Mouse (Mus musculus): ENCODE measurements around the gene 1700013G24Rik.

The 1700013G24Rik gene

DNA sequence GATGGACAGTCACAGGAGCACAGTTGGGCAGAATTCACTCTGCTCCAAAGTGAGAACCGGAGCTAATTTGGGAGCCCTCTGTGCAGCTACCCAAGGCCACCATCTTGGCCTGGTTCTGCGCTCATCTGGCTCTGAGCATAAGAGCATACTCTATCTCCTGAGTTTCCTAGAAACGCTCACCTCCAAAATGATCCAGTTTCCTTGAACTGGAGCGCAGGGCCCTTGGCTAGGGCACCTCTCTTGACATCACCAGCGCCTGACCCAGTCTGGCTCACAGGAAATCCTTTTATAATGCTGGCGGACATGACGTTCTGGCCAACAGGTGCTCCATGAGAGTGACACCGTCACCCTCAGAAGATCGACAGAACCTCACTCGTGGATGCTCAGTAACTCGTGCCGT lies 3.5 kb downstream of the 1700013G24Rik start:
- no peak for ATAC-seq (ENCODE audit: low TSS enrichment)

DNA sequence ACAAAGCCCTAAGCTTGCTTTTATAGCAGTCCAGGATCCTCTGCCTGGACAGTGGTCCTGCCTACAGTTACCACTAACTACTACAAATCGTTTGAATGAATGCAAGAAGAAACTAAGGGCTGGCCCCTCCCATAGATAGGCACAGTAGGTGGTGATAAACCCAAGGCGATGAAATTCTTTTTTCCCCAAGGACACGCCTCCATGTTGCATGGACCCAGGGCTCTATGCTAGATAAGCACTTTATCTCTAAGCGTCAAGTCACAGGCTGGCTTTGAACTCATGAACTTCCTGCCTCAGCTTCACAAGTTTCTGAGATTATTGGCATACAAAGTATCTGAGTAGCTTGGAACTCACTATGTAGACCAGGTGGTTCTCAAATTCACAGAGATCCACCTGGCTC lies 4.2 kb downstream of the 1700013G24Rik start:
- ATAC-seq (ENCODE audit: low TSS enrichment): no peak

DNA sequence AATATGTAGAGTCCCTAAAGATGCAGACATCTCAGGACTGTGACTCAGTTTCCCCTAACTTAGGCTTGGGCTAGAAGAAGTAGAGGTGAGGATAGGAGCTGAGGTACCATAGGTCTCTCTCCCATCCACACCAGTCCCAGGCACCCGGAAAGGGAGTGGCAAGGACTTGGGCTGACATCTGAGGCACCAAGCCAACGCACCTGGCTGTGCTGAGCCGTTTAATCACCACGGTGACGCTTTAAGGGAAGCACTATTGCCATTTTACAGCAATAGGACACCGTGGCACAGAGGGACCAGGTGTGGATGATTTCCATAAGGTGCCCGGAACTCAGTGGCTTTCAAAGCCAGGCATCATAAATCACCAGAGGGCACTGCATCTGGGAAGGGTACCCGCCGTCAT lies 5.2 kb downstream of the 1700013G24Rik start:
- ATAC-seq (ENCODE audit: low TSS enrichment): no peak

DNA sequence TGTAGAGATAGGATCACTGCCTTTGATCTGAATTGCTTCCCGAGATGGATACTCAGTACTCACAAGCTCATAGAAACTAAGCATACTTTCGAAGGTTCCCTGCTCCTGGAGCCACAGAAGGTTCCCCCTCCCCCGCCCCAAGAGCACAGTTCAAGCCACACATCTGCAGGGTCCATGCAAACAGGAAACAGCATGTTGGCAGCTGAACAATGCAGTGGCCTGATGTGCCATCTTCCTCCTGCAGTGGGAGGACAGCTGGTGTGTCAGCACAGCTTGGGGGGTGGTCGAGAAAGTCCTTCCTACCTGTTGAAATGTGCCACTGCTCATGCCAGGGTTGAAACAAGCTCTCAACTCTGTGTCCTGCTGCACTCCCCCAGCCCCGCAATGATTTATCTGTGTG lies 5.8 kb downstream of the 1700013G24Rik start:
- no peak for ATAC-seq (ENCODE audit: low TSS enrichment)

DNA sequence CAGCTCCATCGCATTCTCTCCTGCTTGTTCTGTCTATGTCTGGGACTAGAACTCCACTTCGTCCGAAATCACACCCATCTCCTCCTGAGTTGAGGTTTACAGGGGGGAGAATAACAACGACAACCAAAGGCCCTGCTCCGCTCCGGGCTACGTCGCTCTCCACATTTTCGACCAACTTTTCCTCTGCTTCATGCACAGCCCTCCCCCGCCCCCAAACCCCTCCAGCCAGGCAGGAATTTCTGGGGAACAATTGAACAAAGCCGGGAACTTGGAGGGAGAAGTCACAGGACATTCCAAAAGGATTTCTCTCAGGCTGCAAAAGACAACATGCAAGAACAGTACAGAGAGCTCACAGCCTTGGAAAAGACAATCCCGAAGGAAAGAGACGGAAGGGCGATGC lies 7.6 kb downstream of the 1700013G24Rik start:
- ATAC-seq (ENCODE audit: low TSS enrichment): no peak

DNA sequence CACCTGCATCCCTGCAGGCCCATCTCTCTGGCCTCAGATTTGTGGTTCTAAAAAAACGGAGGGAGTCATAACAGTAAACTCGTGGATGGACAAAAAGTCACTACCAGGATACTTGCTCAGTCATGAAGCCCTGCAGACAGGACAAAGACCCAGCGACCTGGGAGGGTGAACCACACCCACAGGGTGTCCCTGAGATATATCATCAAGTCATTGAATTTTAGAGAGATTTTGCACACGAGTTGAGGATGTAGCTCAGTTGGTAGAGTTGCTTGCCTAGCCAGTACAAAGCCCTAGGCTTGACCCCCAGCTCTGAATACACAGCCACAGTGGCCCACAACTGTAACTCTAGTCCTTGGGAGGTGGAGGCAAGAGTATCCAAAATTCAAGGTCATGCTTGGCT lies 8.1 kb downstream of the 1700013G24Rik start:
- ATAC-seq (ENCODE audit: low TSS enrichment): no peak

DNA sequence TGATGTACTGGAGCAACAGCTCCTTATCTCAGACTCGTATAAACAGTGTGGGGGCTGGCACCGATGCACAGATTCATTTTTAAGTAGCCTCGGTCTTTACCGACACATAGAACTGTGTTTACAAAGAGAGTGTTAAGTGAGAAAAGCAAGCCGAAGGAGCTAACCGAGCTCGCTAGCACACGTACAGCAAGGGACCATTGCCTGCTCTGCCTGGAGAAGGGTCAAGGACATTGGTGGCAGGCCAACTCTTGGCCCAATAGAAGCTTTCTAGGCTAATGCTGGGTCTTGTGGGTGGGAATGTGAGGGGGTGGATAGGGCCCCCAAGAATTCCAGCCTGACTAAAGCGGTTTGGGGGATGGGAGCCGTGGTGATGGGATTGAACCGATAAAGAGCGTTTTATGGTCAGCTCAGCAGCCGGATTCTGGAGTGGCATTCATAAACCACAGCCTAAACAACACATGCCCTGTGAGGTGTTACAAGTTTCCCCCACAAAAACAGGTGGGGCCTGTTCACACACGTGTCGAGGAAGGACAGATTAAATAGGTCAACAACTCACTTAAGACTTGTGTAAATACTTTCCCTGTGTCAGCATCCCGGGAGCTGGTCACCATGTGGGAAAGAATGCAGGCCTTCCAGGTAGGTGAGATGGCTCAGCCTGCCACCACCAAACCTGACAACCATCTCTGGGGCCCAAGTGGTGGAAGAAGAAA lies 9.1 kb downstream of the 1700013G24Rik start:
- no peak for ATAC-seq (ENCODE audit: low TSS enrichment)

DNA sequence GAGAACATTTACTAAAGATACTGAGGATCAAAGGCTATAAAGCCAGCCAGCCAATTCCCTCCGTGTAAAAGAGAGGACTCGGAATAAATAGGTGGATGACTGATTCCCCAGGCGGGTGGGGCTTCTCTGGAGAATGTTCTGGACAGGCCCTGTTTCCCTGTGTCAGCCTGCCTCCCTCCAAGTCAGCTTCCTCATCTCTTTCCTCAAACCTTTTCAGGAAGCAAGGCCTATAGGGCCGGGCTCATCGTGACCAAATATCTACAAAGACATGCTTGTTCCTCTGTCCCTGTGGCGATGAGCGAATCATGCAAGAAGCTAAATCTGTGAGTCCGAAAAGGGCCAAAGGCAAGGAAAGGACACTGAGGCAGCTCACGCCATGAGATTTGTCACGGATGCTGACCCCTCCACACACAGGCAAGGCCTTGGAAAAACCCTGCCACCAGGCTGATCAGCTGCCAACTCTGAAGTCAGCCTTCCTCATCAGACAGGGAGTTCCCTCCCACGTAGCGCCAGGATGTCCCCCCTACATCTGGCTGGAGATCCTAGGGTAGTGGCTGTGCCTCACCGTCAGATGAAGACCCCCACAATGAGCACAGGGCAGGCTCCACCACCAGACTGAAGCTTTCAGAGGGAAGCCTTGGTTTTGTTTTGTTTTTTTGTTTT lies 12.2 kb downstream of the 1700013G24Rik start:
- no peak for ATAC-seq (ENCODE audit: low TSS enrichment)

DNA sequence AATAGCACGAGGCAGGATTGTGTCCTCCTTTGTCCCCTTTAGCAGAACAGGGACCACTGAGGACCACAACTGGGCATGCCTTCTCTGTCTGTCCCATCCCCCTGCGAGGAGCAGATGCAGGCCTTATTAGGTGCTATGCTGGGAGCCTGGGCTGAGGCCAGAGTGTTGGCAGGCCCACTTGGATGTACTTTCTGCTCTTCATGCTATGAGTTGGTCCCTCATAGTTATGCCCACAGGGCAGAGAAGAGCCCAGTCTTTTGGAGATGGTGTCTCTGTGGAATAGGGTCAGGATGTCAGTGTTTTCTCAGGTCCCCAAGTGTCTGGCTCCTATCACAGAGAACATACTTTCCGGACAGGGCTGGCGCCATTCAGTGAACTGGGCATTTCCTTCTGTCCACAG lies 13.9 kb downstream of the 1700013G24Rik start:
- no peak for ATAC-seq (ENCODE audit: low TSS enrichment)

DNA sequence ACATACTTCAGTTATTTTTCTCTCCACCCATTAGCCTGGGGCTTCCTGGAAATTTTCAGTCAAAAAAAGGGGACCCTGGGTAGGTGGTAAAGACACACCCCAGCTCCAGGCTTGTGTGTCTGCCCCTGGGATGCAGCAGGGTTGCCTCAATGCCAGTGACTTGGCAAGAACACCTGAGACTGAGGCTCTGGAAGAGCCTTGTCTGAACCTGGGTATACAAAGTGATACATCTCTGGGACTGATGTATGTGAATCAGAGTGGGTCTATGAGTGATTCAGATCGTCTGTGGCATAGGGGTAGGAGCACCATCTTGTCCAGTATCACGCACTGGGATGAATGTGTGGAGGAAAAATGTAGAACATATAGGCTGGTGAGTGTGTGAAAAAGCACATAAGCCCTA lies 14.4 kb downstream of the 1700013G24Rik start:
- ATAC-seq (ENCODE audit: low TSS enrichment): no peak

DNA sequence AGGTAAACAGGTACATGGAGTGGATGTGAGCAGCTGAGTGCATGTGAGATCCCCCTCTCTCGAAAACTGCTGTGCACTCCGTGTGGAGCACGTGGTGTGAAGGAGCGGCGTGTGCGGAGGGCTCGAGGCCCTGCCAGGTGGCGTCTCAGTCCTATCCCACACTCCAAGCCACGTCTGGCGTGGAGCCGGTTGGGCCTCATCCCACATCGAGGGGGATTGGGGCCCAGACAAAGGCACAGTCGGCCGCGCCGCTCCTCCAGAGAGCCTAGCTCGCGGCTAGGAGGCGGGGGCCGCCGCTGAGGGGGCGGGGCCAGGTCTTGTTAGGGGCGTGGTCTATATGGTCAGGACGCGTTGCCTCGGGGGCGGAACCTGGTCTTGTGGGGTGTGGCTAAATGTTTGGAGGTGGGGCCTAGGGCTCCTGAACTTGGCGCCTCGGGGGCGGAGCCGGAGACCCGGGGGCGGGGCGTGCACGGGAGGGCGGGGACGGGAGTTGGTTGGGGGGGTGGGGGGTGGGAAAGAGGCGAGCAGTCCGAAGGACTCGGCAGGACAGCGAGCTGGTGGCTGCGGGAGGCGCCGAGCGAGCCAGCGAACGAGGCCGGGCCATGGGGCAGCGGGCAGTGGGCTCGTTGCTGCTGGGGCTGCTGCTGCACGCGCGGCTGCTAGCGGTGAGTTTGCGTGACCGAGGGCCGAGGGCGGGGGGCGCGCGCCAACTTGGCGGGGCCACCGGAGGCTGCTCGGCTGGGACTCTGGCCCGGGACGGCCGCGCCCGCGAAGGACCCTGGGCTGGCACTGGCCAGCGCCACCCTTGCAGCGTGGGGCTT lies 15.4 kb downstream of the 1700013G24Rik start, which contains the start of gene Hspg2:
Hspg2 (plus strand) TSS at position 510 of the 821 bp plus-strand sequence.
- peak; percentile 62 for ATAC-seq (ENCODE audit: low TSS enrichment)

DNA sequence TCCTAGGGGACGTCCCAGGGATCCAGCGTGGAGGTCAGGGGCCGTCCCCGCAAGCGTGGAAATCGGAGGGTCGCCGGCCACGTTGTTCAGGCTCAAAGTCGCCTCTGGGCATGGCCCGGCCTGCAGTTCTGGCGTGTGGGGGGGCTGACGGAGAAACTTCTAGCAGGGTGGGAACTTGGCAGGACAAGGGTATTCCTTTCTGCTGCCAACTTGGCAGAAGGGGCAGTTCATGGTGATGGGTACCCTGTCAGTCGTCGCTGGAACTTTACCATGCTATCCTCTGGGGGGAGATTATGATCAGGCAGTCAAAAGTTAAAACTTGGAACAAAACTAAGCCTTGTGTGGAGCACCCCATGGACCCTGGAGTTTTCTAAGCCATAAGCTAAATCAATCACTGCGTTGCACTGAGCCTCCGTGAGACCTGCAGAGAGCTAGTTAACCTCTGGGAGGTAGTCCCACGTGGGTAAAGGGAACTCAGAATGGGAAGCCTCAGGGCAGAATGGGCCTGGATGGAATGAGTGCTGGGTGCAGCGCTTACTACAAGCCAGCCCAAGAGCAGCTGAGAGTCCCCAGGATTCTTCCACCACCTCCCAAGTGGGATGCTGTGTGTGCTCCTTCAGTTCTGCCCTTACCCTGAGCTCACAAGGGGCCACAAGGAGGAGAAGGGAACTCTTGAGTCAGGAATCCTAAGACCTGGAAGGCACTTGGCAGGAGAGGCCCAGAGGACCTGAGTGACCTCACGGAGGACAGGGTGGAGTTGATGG lies 16.2 kb downstream of the 1700013G24Rik start:
- ATAC-seq (ENCODE audit: low TSS enrichment): no peak

DNA sequence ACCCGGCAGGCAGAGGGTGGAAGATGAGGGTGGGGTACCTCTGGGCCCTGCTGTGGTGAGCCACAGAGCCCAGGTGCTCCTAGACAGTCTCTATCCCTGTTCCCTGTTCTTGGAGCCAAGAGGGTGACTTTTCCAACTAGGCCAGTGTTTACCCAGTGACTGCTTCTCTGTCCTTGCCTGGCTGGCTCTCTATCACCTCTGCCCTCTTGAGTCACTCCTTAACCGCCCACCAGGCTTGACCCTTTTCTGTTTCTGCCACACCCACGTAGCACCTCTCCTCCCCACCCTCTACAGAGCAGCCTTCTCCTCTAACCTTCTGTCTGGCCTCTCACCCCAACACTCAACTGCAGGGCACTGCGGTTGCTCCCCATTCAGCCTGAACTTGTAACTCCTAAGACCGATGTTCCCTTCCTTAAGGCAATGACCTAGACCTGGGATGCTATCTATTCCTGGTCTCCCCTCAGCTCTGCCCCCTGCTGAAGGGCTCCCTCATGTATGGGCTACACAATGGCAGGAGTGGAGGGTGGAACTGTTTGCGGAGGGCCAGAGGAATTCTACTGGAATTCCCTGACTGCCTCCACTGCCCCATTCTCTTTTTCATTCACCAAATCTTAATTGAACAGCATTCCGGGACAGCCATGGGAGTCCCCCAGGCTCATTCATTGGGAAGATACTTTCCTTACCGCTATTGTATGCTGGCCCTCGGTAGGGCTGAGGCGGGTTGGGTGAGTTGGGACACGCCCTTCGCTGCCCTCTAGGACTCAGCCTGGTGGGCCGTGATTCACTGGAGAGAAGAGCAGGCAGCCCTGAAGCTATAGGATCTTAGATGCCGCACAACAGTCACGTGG lies 17.0 kb downstream of the 1700013G24Rik start:
- ATAC-seq (ENCODE audit: low TSS enrichment): no peak

DNA sequence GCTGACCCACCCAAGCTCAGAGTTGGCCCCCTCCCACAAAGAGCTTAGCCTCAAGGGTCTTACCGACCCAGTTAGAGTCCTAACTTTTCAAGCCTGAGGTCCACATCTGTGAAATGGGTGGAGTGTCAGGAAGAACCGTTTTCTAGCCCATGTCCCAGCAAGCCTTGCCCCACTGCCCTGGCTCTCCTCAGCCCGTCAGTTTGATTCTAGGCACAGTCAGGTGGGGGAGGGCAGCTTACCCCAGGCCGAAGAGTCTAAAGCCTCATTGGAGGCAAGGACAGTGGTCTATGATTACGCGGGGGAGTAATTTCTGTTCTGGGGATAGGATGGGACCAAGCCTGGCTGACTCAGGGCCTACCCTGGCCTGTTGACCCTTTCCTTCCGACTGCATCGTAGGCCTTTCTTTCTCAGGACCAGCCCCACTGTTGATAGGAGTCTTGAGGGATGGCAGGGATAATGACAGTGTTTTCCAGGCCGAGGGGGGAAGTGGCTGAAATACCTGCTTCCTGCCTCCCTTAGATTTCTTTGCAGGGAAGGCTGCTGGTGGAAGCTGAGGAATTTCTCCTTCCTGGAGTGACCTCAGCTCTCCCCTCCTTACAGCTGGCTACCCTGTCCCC lies 17.7 kb downstream of the 1700013G24Rik start:
- ATAC-seq (ENCODE audit: low TSS enrichment): no peak

DNA sequence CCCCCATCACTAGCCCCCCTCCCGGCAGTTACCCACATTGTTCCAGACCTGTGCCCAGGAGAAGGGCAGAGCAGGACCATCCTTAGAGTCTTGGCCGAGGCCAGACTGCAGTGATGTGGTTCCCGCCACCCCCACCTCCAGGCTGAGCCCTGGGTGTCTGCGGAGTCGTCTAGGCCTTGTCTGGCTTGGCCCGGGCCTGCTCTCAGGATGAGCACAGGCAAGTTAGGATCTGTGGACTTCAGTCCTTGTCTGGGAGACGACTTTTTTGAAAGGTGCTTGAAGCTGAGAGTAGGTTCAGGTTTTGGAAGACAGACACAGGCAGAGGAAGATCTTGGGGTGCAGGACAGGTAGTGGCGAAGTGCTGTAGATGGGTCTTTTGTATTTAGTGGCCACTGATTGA lies 18.2 kb downstream of the 1700013G24Rik start:
- ATAC-seq (ENCODE audit: low TSS enrichment): no peak

DNA sequence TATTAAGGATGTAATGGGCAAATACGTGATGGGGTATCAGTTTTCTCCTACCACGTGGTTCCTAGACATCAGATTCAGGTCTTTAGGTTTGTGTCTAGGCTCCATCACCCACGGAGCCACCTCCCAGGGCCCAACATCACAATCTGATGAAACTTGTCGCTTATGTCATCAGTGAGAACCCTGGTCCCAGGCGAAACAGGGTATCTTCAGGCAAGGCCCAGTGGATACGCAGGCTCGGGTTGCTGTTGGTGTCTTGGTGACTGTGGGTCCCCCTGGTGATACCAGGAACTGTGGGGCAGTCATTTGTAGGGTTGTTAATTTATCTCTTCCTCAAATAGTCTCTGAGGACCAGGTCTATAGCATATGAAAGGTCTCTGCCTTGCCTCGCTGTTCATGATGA lies 20.2 kb downstream of the 1700013G24Rik start:
- ATAC-seq (ENCODE audit: low TSS enrichment): no peak

DNA sequence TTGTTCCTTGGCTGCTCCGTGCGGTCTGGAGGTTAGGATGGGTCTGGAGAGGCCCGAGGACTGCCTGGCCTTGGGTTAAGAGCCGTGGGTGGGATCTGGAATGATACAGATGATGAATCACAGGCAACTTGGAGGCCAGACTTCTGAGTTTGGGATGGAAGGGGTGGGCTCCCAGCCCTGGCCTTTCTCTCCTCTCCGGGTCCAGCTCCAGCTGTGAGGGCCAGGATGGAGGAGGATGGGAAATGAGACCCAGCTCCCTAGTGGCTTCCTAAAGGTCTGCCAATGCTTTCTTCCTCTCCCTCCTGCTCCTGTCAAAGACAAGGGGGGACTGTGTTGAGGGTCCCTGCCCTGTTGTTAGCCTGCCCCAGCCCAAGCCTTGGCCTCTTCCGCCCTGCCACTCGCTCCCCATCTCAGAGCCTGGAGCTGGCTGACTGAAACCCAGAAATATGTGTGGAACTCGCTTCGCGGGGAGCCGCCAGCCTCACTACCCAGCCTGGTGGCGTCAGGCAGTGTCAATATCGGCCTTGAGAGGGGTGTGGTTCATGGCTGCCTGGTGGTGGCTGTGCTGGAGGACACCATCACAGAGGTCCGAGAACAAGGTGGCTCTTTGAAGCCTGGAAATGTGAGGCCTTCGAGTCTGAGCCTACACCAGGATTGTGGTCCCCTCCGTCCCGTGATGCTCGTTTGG lies 20.8 kb downstream of the 1700013G24Rik start:
- ATAC-seq (ENCODE audit: low TSS enrichment): no peak

DNA sequence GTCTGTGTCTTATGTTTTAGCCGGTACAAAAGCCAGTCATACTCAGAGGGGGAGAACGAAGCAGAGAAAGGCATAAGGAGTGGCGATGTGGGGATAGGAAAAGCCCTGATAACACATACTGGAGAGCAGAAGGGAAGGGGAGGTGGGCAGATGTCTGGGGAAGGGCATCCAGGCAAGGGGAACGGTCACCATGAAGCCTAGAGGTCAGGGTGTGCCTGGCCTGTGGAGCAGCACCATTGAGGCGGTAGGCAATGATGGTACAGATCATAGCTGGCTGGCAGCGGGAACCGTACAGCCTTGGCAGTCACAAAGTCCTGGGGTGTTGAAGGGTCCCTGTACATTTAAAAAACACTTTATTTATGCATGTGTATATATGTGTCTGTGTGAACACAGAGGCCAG lies 21.6 kb downstream of the 1700013G24Rik start:
- no peak for ATAC-seq (ENCODE audit: low TSS enrichment)

DNA sequence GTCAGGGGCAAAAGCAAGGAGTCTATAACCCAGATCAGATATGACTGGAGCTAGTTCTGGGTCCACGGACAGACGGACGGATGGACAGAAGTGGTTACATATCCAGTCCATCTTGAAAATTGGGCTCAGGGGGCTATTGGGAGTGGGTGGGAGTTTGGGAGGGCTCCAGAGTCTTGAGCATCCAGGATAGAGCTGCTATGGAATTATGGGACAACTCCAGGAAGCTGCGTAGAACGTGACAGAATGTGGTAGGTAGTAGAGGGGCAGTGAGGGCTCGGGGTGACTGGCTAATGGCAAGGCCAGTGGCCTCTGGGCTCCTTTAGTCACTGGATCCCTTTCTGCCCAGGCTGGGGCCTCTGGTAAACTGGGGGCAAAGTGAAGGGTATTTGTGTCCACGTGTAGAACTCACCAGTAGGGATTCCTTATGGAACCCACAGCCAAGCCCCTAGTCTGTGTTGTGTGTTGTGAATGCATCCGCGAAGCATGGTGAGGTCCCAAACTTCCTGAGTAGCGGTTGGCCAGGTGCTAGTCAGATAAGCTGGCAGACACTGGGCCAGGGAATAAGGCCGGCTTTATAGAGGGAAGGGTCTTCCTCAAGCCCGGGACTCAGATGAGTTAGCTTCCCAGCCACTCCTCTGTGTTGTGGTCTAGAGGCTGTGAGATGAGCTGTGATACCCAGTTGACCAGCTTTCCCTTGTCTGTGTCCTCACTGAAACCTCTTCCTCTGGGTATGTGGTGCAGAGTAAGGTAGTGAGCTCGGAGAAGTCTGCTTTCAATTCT lies 22.4 kb downstream of the 1700013G24Rik start:
- no peak for ATAC-seq (ENCODE audit: low TSS enrichment)
